Mouse (Mus musculus) midbrain, embryonic 14.5 days (tissue): ENCODE results near the gene Rsc1a1. TPM values are rescaled to one million over a fixed set of nuclear protein-coding genes. Genes with fewer than 3 reads are reported as not detected.

Source experiments
- ATAC-seq: fragments of 200-750 bp; cut with Nextera tagmentation; 2 replicates; pipeline ENCODE4 v1.8.0; 2017; ENCODE audit warnings: moderate number of reproducible peaks, moderate library complexity; ENCODE audit not compliant: low FRiP score, low TSS enrichment
- DNase-seq: peaks from one replicate; pipeline ENCODE4 v3.0.0-alpha.2; 2015
- H3K27ac ChIP-seq: fragments of 300-500 bp; sonication (generic); replicated peaks from 2 replicates; pipeline ENCODE4 v1.5.1; 2014; ENCODE audit warnings: mild to moderate bottlenecking, low read depth, low read length, moderate library complexity
- H3K27me3 ChIP-seq: fragments of 300-500 bp; sonication (generic); 2 replicates; pipeline ENCODE4 v1.6.1; 2014; ENCODE audit warnings: low read length, control low read depth, mixed read lengths; ENCODE audit not compliant: control insufficient read depth, insufficient read depth
- H3K36me3 ChIP-seq: fragments of 300-500 bp; sonication (generic); 2 replicates; pipeline ENCODE4 v1.6.1; 2014; ENCODE audit warnings: low read length, control low read depth; ENCODE audit not compliant: control insufficient read depth, insufficient read depth
- H3K4me1 ChIP-seq: fragments of 300-500 bp; sonication (generic); 2 replicates; pipeline ENCODE4 v1.6.1; 2014; ENCODE audit warnings: mild to moderate bottlenecking, antibody characterized with exemption, low read length, control low read depth; ENCODE audit not compliant: control insufficient read depth, insufficient read depth
- H3K4me2 ChIP-seq: fragments of 300-500 bp; sonication (generic); 2 replicates; pipeline ENCODE4 v1.6.1; 2014; ENCODE audit warnings: mild to moderate bottlenecking, low read length, moderate library complexity
- H3K4me3 ChIP-seq: fragments of 300-500 bp; sonication (generic); replicated peaks from 2 replicates; pipeline ENCODE4 v1.5.1; 2014; ENCODE audit warnings: low read depth, low read length
- H3K9ac ChIP-seq: fragments of 300-500 bp; sonication (generic); replicated peaks from 2 replicates; pipeline ENCODE4 v1.6.1; 2014; ENCODE audit warnings: mild to moderate bottlenecking, low read length, moderate library complexity
- H3K9me3 ChIP-seq: fragments of 300-500 bp; sonication (generic); 2 replicates; pipeline ENCODE4 v1.6.1; 2016; ENCODE audit warnings: low read length, control low read depth, mixed read lengths; ENCODE audit not compliant: control insufficient read depth
- WGBS: fragments of 180-500 bp; shearing (Covaris S2); extraction: QIAGEN DNeasy Blood & Tissue Kit; methylation state at CpG from one replicate; pipeline ENCODE4 v1.1.7; 2014; 5-methylcytosine and 5-hydroxymethylcytosine counted together
- polyA plus RNA-seq: library from polyadenylated mRNA; unstranded; fragments of >200 nt; fragmentation: Nextera tagmentation; extraction: Ambion mirVana; gene quantifications from 2 replicates; pipeline ENCODE4 v1.2.1, GENCODE M21; 2014

Rsc1a1 gene
- polyA plus RNA-seq, 1 experiment from 2014 or later: not detected

GRCm38 (mm10) chr4:141711250-141711649 lies 25.9 kb upstream of the Rsc1a1 start:
- no peaks in the 10 kb centered on the region for H3K4me1 ChIP-seq
- no peaks in the 10 kb centered on the region for H3K27me3 ChIP-seq
- H3K4me3 ChIP-seq: no peak overlapping the region
- no peak overlapping the region for H3K4me2 ChIP-seq
- H3K36me3 ChIP-seq: peaks cover 69% of the 10 kb centered on the region
- H3K9ac ChIP-seq: no peak overlapping the region
- DNase-seq (no peak), ATAC-seq (no peak)
- 100% methylated on average over 1 of the region's 1 CpGs for WGBS
- H3K27ac ChIP-seq: no peak overlapping the region
- H3K9me3 ChIP-seq: no peaks in the 10 kb centered on the region

- Histone ChIP-seq H3K9me3 (no peaks in the 10 kb centered on the region), H3K4me2 (no peak overlapping the region), H3K4me1 (no peaks in the 10 kb centered on the region), H3K27ac (no peak overlapping the region), H3K4me3 (no peak overlapping the region), H3K27me3 (no peaks in the 10 kb centered on the region), H3K36me3 (peaks cover 92% of the 10 kb centered on the region), H3K9ac (no peak overlapping the region)
- WGBS: 96% methylated on average over 2 of the region's 2 CpGs
- ATAC-seq: no peak
- no peak for DNase-seq
These were observed 23.6 kb upstream of the Rsc1a1 start for GRCm38 (mm10) chr4:141708971-141709370.

GRCm38 (mm10) chr4:141708005-141708404 lies 22.6 kb upstream of the Rsc1a1 start:
- Histone ChIP-seq H3K9ac (no peak overlapping the region), H3K27ac (no peak overlapping the region), H3K9me3 (no peaks in the 10 kb centered on the region), H3K4me1 (no peaks in the 10 kb centered on the region), H3K36me3 (peaks cover 97% of the 10 kb centered on the region), H3K27me3 (no peaks in the 10 kb centered on the region), H3K4me2 (no peak overlapping the region), H3K4me3 (no peak overlapping the region)
- WGBS: 95% methylated on average over 7 of the region's 7 CpGs
- DNase-seq: no peak
- no peak for ATAC-seq

- no peaks in the 10 kb centered on the region for H3K27me3 ChIP-seq
- H3K4me2 ChIP-seq: no peak overlapping the region
- H3K4me1 ChIP-seq: no peaks in the 10 kb centered on the region
- no peak overlapping the region for H3K9ac ChIP-seq
- no peak overlapping the region for H3K4me3 ChIP-seq
- no peaks in the 10 kb centered on the region for H3K9me3 ChIP-seq
- DNase-seq (peak; percentile 67), ATAC-seq (no peak; the same call in 1 of the 2 replicates)
- no peak overlapping the region for H3K27ac ChIP-seq
- peaks cover 97% of the 10 kb centered on the region for H3K36me3 ChIP-seq
- WGBS: 71% methylated on average over 4 of the region's 4 CpGs
These were observed 19.9 kb upstream of the Rsc1a1 start for GRCm38 (mm10) chr4:141705331-141705730.

- Histone ChIP-seq H3K9ac (no peak overlapping the region), H3K4me2 (no peak overlapping the region), H3K9me3 (no peaks in the 10 kb centered on the region), H3K4me1 (no peaks in the 10 kb centered on the region), H3K27ac (no peak overlapping the region), H3K36me3 (peaks cover 98% of the 10 kb centered on the region), H3K27me3 (no peaks in the 10 kb centered on the region), H3K4me3 (no peak overlapping the region)
- WGBS: 95% methylated on average over 2 of the region's 2 CpGs
- DNase-seq (no peak), ATAC-seq (no peak)
These were observed 19.2 kb upstream of the Rsc1a1 start for GRCm38 (mm10) chr4:141704625-141705024.

GRCm38 (mm10) chr4:141694719-141695118 lies 9.3 kb upstream of the Rsc1a1 start:
- H3K36me3 ChIP-seq: peaks cover 82% of the 10 kb centered on the region
- WGBS: 94% methylated on average over 8 of the region's 8 CpGs
- no peak overlapping the region for H3K4me3 ChIP-seq

GRCm38 (mm10) chr4:141688505-141688904 lies 3.1 kb upstream of the Rsc1a1 start:
- no peak overlapping the region for H3K27ac ChIP-seq
- no peaks in the 10 kb centered on the region for H3K27me3 ChIP-seq
- no peaks in the 10 kb centered on the region for H3K9me3 ChIP-seq
- H3K4me3 ChIP-seq: no peak overlapping the region
- H3K4me1 ChIP-seq: no peaks in the 10 kb centered on the region
- ATAC-seq (no peak), DNase-seq (no peak)
- peaks cover 71% of the 10 kb centered on the region for H3K36me3 ChIP-seq
- WGBS: 91% methylated on average over 8 of the region's 8 CpGs
- H3K9ac ChIP-seq: no peak overlapping the region
- no peak overlapping the region for H3K4me2 ChIP-seq

More at GRCm38 (mm10) chr4:141694719-141695118, 9.3 kb upstream of the Rsc1a1 start:
- Histone ChIP-seq H3K9ac (no peak overlapping the region), H3K27ac (no peak overlapping the region), H3K9me3 (no peaks in the 10 kb centered on the region), H3K4me2 (no peak overlapping the region), H3K27me3 (no peaks in the 10 kb centered on the region), H3K4me1 (no peaks in the 10 kb centered on the region)
- ATAC-seq: no peak
- DNase-seq: no peak

GRCm38 (mm10) chr4:141686525-141686924 lies 1.1 kb upstream of the Rsc1a1 start:
- no peak for DNase-seq
- Histone ChIP-seq H3K4me3 (no peak overlapping the region), H3K9me3 (no peaks in the 10 kb centered on the region), H3K9ac (no peak overlapping the region), H3K36me3 (peaks cover 70% of the 10 kb centered on the region), H3K4me2 (no peak overlapping the region), H3K4me1 (no peaks in the 10 kb centered on the region), H3K27ac (no peak overlapping the region), H3K27me3 (no peaks in the 10 kb centered on the region)
- no peak for ATAC-seq
- 85% methylated on average over 8 of the region's 8 CpGs for WGBS

- Histone ChIP-seq H3K27me3 (no peaks in the 10 kb centered on the region), H3K27ac (no peak overlapping the region), H3K36me3 (peaks cover 66% of the 10 kb centered on the region), H3K9me3 (no peaks in the 10 kb centered on the region), H3K4me1 (no peaks in the 10 kb centered on the region), H3K4me3 (no peak overlapping the region), H3K4me2 (no peak overlapping the region), H3K9ac (no peak overlapping the region)
- ATAC-seq (no peak), DNase-seq (no peak)
- WGBS: 96% methylated on average over 3 of the region's 3 CpGs
These were observed 694 bp upstream of the Rsc1a1 start for GRCm38 (mm10) chr4:141686093-141686492.
